In the genomic region with DNA sequence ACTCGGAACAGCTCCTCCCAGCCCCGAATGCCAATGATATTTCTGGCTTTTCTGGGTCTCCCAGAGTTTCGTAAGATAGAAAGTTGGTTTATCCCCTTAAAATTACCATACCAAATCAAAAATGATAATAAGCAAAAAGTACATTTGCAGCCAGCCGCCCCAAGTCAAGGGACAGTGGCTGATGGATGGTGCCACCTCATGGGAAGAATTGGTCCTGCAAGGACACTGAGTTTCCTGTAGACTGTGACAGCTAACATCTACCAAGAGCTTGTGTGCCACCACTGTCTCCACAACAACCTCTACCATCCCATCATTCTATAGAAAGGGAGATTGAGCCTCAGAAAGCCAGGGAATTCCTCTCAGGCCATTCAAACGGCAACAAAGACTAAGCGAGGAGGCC, we compare ENCODE assay signal across 9 mouse cellular contexts. TPM values are rescaled to one million over a fixed set of nuclear protein-coding genes. Genes with fewer than 3 reads are reported as not detected.
DNase-seq lines count a peak whose midpoint lies in the region; ATAC-seq and TF ChIP-seq lines count a peak whose summit lies in the region.
"Had no signal": no experiment of that assay in that cellular context is flagged by ENCODE, and none has a peak within 500 bp of the region (broad histone marks: within the 10 kb centered on the region; RNA-seq: fewer than 3 reads in every experiment).

No protein-coding gene starts in this region.

- TF ChIP-seq CTCF in cortical plate, adult 2 months (IDR thresholded peaks at IDR 0.05; ENCODE audit: extremely low read depth, insufficient read depth, low read length): peak; percentile 87
- peak; percentile 91 for TF ChIP-seq CTCF in left cerebral cortex, adult 2 months (IDR thresholded peaks at IDR 0.05)
- peak; percentile 44; the same call in 1 of the 2 replicates for TF ChIP-seq CTCF in small intestine, adult 2 months (IDR thresholded peaks at IDR 0.05; ENCODE audit: extremely low read depth, insufficient read length, insufficient replicate concordance, low read depth, low read length)

- no peak overlapping the region for H3K4me2 ChIP-seq in embryonic facial prominence, embryonic 11.5 days (ENCODE audit: low read depth, low read length)
- H3K4me2 ChIP-seq: limb, embryonic 13.5 days had no signal

- H3K9ac ChIP-seq in embryonic facial prominence, embryonic 11.5 days (replicated peaks; ENCODE audit: low read length): no peak overlapping the region
- H3K9ac ChIP-seq: limb, embryonic 13.5 days had no signal

- no peaks in the 10 kb centered on the region for H3K36me3 ChIP-seq in embryonic facial prominence, embryonic 11.5 days (replicated peaks; ENCODE audit: control insufficient read depth, insufficient read depth, low read depth, low read length)
- H3K36me3 ChIP-seq in embryonic facial prominence, embryonic 10.5 days (replicated peaks): 0 out of 2 replicates have a peak, but pooled peaks cover 1% of the 10 kb centered on the region
- H3K36me3 ChIP-seq in small intestine, adult 2 months (ENCODE audit: control insufficient read depth, insufficient read depth, low read length): no peaks in the 10 kb centered on the region
- H3K36me3 ChIP-seq: limb, embryonic 13.5 days had no signal

- TF ChIP-seq POLR2A in cortical plate, adult 2 months (IDR thresholded peaks at IDR 0.05; ENCODE audit: extremely low read depth, insufficient read depth, low read length): no peak
- TF ChIP-seq POLR2A in small intestine, adult 2 months (IDR thresholded peaks at IDR 0.05; ENCODE audit: low read depth, low read length): no peak

- WGBS in embryonic facial prominence, embryonic 11.5 days: 60% methylated on average over 6 of the region's 6 CpGs
- WGBS in embryonic facial prominence, embryonic 10.5 days: 66% methylated on average over 6 of the region's 6 CpGs
- WGBS in small intestine, adult 2 months: 51% methylated on average over 6 of the region's 6 CpGs

- H3K4me1 ChIP-seq in embryonic facial prominence, embryonic 11.5 days (ENCODE audit: control insufficient read depth, insufficient read depth, low read length): no peaks in the 10 kb centered on the region
- peaks cover 28% of the 10 kb centered on the region for H3K4me1 ChIP-seq in embryonic facial prominence, embryonic 10.5 days
- H3K4me1 ChIP-seq in cortical plate, adult 2 months (ENCODE audit: control insufficient read depth, insufficient read depth, low read length): no peaks in the 10 kb centered on the region
- peaks cover 2% of the 10 kb centered on the region; the same call in 1 of the 2 replicates for H3K4me1 ChIP-seq in small intestine, adult 2 months (ENCODE audit: control insufficient read depth, insufficient read depth, insufficient read length, low read length)

- ATAC-seq in embryonic facial prominence, embryonic 11.5 days (replicated peaks; ENCODE audit: insufficient number of reproducible peaks, low FRiP score, low TSS enrichment, low read depth): no peak

- intact Hi-C loops in left cerebral cortex, adult 2 months (cut with DNase I): loop anchor here (2.0 to 10.0 kb wide), 3 partner anchors 113 to 601 kb away; no protein-coding TSS in a partner anchor

- no peaks in the 10 kb centered on the region for H3K9me3 ChIP-seq in embryonic facial prominence, embryonic 11.5 days (replicated peaks; ENCODE audit: control insufficient read depth, low read length)
- no peaks in the 10 kb centered on the region for H3K9me3 ChIP-seq in embryonic facial prominence, embryonic 10.5 days
- H3K9me3 ChIP-seq: limb, embryonic 13.5 days had no signal

- H3K4me3 ChIP-seq in embryonic facial prominence, embryonic 11.5 days (ENCODE audit: low read depth, low read length): no peak overlapping the region
- H3K4me3 ChIP-seq in embryonic facial prominence, embryonic 10.5 days: no peak overlapping the region
- no peak overlapping the region for H3K4me3 ChIP-seq in cortical plate, adult 2 months (ENCODE audit: insufficient read depth, low read length)
- no peak overlapping the region for H3K4me3 ChIP-seq in left cerebral cortex, adult 2 months
- H3K4me3 ChIP-seq in small intestine, adult 2 months (ENCODE audit: low read depth, low read length): no peak overlapping the region
- H3K4me3 ChIP-seq: limb, embryonic 13.5 days had no signal

- peak; percentile 50 for DNase-seq in embryonic facial prominence, embryonic 11.5 days (ENCODE audit: low spot score)
- DNase-seq in embryonic facial prominence, embryonic 10.5 days (ENCODE audit: low spot score): no peak
- peak; percentile 48 for DNase-seq in ovary, postnatal 36 days (ENCODE audit: low spot score)
- no peak for DNase-seq in ovary, postnatal 10 days (ENCODE audit: low spot score)
- peak; percentile 56 to 66 for DNase-seq in left cerebral cortex, adult 2 months (ENCODE audit: extremely low spot score in 1 of 2, low spot score in 2 of 2)
- no peak for DNase-seq in B cell, adult 2 months

- H3K27ac ChIP-seq in embryonic facial prominence, embryonic 11.5 days (replicated peaks; ENCODE audit: low read depth, low read length): no peak overlapping the region
- H3K27ac ChIP-seq in embryonic facial prominence, embryonic 10.5 days (replicated peaks): no peak overlapping the region
- H3K27ac ChIP-seq in cortical plate, adult 2 months (ENCODE audit: insufficient read depth, low read length): no peak overlapping the region
- H3K27ac ChIP-seq in left cerebral cortex, adult 2 months: no peak overlapping the region
- no peak overlapping the region for H3K27ac ChIP-seq in small intestine, adult 2 months (ENCODE audit: insufficient read depth, low read depth, low read length)
- H3K27ac ChIP-seq: limb, embryonic 13.5 days had no signal

- H3K27me3 ChIP-seq in embryonic facial prominence, embryonic 11.5 days (ENCODE audit: control insufficient read depth, insufficient read depth, low read length): no peaks in the 10 kb centered on the region
- peaks cover 10% of the 10 kb centered on the region for H3K27me3 ChIP-seq in embryonic facial prominence, embryonic 10.5 days (replicated peaks; ENCODE audit: low read depth, poor library complexity, severe bottlenecking)
- no peaks in the 10 kb centered on the region for H3K27me3 ChIP-seq in small intestine, adult 2 months (ENCODE audit: control insufficient read depth, insufficient read depth, low read length)
- H3K27me3 ChIP-seq: limb, embryonic 13.5 days had no signal

RNA-seq across cellular contexts. Expression of a gene that starts 2.4 kb away (rescaled TPM):
- polyA plus RNA-seq in embryonic facial prominence, embryonic 11.5 days (2014; fragmentation: Nextera tagmentation; extraction: Ambion mirVana): 63.9 and 71.7 TPM in 2 replicates
- 69.3 and 69.7 TPM in 2 replicates for polyA plus RNA-seq in embryonic facial prominence, embryonic 10.5 days (2016; fragmentation: Nextera tagmentation; extraction: Ambion mirVana)
- polyA plus RNA-seq in cortical plate, adult 2 months (2012; rRNA removed): 49.2 and 55.5 TPM in 2 replicates
- total RNA-seq in left cerebral cortex, adult 2 months (2021): 10 to 100 TPM; 53.0 to 57.6 TPM
- 15.3 and 20.6 TPM in 2 replicates for polyA plus RNA-seq in small intestine, adult 2 months (2012; rRNA removed)

Comparison
In these comparisons a context has a peak if more than half of its experiments do, and no peak if none do; other contexts are left out.
1. DNase-seq: peak in embryonic facial prominence, embryonic 11.5 days (single experiment), ovary, postnatal 36 days (single experiment) and left cerebral cortex, adult 2 months (2 of 2); none in embryonic facial prominence, embryonic 10.5 days (single experiment), ovary, postnatal 10 days (single experiment) and B cell, adult 2 months (0 of 2).
2. Peak in every context shown above with its lines, with median percentiles within 50 percentile points of each other: CTCF ChIP-seq.